Mouse (Mus musculus): Measurements from ENCODE around the gene Arid1b.

Arid1b gene

GRCm38 (mm10) chr17:4995561-4996051, 1.5 kb downstream of the Arid1b start:
- no peak for DNase-seq (ENCODE audit: low read depth, low spot score)

DNA sequence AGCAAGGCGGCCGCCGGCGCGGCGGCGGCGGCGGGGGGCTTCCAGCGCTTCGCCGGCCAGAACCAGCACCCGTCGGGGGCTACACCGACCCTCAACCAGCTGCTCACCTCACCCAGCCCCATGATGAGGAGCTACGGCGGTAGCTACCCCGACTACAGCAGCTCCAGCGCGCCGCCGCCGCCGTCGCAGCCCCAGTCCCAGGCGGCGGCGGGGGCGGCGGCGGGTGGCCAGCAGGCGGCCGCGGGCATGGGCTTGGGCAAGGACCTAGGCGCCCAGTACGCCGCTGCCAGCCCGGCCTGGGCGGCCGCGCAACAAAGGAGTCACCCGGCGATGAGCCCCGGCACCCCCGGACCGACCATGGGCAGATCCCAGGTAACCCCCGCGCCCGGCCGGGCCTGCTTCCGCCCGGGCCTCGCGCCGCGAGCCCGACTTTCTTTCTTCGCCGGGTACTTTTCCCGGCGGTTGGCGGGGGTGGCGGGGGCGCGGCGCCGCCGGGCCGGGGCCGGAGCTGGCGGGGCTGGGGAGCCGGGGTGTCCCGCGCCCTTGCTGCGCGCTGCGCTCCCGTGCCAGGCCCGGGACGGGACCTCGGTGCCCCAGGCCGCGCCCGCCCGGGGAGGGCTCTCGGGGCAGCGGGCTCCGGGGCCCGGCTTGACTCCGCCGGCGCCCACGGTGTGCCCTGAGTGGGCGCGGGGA, 2.1 kb downstream of the Arid1b start:
- DNase-seq (ENCODE audit: low read depth, low spot score): no peak

- DNase-seq (ENCODE audit: low read depth, low spot score): no peak
Measured at GRCm38 (mm10) chr17:4996814-4997549, 2.9 kb downstream of the Arid1b start.

DNA sequence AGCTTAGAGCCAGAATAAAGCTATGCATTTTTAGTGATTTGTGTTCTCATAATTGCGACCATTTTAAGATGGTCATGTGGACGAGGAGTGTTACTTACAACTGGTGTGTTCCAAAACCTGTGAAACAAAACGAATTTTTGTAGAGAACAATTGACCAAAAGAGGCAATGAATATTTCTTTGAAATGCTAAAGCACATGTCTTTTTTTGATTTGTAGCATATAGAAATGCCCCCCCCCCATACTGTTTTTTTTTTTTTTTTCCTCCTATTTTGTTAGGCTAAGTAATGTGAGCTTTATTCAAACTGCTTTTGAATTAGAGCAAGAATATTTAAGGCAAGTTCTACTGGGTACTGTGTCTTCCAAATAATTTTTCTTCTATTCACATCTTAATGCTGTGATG, 3.8 kb downstream of the Arid1b start:
- no peak for DNase-seq (ENCODE audit: low read depth, low spot score)

GRCm38 (mm10) chr17:4999256-4999655, 5.1 kb downstream of the Arid1b start:
- no peak for DNase-seq (ENCODE audit: low read depth, low spot score)

DNA sequence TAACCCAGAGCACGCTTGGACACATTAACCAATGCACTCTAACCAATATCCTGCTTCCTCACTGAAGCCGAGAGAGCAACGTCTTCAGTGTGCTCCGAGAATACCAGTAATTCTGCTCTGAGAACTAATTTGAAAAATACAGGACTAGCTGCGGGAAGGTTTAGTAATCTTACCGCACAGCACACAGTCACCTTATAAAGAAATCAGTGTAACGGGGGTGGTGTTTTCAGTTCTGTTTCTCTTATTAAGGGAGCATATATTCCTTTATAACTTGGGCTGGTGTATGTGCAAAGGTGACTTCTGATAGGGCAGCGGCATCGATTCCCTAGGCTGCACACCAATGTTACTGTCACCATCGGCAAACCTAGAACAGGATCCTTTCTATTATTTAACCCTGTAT, 5.9 kb downstream of the Arid1b start:
- no peak for DNase-seq (ENCODE audit: low read depth, low spot score)

- no peak for DNase-seq (ENCODE audit: low read depth, low spot score)
Measured at GRCm38 (mm10) chr17:5000871-5001270, 6.7 kb downstream of the Arid1b start.

DNA sequence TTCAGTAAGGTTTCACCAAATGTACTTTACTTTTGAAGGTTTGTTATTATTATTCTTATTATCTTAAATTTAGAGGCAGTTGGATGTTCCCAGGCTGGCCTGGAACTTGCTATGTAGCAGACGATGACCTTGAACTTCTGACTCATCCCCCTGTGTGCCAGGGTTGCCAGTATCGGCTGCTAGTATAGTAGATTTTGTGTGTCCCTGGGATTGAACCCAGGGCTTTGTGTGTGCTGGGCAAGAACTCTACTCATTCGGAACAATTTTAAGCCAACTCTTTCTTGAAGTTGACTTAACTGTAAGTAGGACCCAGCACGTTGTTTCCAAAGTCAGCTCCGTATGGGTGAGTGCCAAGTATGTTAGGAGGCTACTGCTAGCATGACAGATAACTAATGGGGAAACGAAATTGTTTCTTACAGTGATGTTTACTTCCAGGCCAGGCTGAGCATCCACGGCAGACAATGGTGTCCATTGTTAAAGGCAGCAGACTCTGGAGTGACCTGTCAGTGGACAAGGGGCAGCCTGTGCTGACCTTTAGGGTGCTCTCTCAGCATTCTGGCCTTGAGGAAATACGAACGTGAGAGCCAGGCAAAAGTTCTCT, 7.5 kb downstream of the Arid1b start:
- DNase-seq (ENCODE audit: low read depth, low spot score): no peak

DNA sequence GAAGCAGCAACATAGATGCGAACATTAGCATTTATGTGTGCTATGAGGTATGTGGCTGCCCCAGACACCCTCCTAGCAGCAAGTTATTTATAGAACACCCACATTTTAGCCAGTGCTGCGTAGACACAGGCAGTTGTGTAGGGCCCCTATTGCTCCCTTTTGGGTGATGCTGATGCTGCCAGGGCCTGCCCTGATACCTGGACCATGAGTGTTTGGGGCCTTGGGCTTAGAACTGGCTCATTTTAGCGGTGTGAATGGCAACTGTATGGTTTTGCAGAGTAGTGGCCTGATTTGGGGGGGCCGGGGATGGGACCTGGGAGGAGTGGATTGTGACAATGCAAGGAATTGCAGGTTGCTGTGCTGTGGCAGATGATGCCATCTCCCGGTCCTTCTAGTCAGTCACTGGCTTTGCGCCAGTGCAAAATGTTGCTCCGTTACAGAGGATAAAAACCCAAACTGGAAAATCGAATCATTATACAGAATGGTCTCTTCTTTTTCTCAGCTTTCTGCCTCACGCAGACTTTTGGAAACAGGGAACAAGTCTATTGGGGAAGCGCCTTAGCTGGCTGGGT, 8.9 kb downstream of the Arid1b start:
- DNase-seq (ENCODE audit: low read depth, low spot score): no peak

DNA sequence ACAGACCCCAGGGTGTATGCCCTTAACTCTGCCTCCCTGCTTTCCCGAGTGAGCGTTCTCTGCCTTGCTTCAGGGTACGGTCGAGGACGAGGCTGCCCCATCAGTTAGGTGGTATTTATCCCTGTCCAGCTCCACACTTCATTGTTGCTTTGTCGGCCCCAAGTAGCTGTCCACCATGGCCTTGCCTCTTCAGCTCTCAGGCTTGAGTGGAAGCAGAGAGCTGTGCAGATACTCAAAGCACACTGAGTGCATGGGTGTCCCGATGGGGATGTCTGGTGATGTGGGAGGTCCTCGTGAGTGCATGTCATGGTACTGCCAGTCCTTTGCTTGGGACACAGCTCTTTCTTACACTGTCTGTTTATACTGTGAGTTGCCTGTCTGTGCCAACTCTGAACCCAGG, 10.1 kb downstream of the Arid1b start:
- DNase-seq (ENCODE audit: low read depth, low spot score): no peak

DNA sequence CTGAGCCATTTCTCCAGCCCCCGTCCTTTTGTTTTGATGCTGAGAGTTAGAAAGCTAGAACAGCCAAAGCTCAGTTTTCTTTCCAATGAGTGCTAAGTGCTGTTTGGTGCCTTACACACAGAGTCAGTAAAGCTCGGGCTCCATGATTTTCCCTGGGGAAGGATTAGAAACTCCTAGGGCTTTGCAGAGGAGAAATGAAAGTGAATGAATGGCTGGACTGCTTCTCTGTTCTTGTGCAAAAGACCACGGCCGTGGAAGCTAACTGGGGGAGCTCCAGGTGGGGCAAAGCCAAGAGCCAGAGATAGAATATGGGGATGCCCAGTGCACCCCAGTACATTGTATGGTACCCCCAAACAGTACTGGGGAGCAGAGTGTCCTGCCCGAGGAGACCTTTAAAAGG, 10.6 kb downstream of the Arid1b start:
- DNase-seq (ENCODE audit: low read depth, low spot score): no peak

GRCm38 (mm10) chr17:5005285-5005684, 11.2 kb downstream of the Arid1b start:
- DNase-seq (ENCODE audit: low read depth, low spot score): no peak

DNA sequence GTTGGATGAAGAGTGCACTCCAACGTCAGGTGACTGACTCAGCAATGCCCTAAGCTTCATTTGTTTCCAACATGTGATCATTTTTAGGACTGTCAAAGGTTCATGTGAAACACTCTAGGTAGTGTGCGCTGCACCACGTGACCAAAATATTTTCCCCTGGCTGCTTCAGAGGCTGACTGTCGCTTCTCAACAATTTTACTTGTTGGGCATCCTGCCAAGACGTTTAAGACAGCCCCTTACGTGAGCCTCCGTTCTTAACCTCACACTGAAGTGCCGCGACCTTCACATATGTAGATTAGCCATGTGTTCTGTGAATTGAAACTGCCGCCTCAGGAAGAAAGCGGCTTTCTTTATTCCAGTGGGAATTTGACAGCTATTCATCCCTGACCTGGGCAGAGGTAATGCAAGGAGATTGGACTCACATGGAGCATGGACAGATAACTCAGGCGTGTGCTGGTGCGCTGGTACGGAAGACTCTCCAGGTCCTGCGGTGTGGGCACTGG, 13.1 kb downstream of the Arid1b start:
- DNase-seq (ENCODE audit: low read depth, low spot score): no peak

DNA sequence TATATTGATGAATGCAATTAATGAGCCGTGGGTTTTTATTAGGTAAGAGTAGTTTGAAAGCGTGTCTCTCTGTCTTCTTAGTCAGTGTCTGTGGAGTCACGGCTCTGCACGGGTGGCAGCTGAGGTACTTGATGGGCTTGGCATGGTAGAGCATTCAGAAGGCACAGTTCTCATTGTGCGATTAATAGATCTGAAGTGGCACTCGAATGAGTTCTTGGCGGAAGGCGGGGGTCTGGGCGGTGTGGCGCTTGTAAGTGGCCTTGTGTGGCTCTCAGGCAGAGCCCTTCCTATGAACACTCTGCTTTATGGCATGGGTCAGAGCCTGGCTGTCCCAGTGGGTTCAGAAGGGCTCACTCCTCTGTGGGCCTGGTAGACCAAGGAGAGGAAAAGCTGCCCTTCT, 14.1 kb downstream of the Arid1b start:
- no peak for DNase-seq (ENCODE audit: low read depth, low spot score)

GRCm38 (mm10) chr17:5008761-5009160, 14.6 kb downstream of the Arid1b start:
- DNase-seq (ENCODE audit: low read depth, low spot score): no peak

DNA sequence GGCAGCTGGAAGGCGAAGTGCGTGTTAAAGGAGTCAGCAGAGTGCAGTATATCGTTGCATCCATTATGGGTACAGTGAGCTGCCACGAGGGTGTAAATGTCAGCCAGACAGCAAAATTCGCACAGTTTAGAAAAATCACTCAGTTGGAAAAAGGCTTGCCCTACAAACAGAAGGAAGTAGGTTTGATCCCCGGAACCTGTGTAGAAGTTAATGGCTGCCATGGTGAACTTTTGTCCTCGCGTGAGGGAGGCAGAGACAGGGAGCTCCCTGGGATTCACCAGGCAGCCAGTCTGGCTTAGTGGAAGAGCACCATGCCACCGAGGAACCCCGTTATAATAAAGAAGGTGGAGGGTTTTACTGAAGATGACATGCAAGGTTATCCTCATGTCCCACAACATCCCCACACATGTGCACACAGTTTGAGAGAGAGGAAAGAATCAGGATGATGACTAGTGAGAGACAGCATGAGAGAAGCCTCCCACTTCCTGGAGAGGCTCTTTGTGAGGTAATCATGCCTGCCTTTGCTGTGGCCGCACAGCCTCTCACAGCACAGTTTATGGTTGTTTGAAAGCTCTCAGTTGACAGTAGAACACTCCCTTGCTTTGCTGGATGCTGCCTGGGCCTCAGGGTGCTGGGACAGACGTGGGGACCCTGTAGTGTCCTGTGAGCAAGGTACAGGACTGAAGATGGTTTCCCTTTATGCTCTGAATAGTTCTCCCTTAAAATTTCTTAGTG, 15.6 kb downstream of the Arid1b start:
- no peak for DNase-seq (ENCODE audit: low read depth, low spot score)

DNA sequence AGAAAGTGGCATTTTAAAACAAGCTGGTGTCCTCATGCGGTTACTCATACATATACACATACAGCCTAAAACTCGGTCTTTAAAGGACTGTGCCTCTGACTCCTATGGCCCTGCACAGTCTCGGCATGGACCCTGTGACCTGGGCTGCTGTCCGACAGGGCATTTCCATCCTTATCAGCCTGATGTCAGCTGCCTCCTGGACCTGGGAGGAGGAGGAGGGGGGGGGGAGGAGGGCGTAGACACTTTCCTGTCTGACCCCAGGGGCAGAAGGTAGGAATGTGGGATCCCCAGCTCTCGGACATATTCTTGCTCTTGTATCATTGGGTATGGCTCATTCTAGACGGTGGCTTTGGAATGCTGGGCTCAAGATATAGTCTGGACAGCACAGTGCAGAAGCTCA, 16.6 kb downstream of the Arid1b start:
- DNase-seq (ENCODE audit: low read depth, low spot score): no peak

DNA sequence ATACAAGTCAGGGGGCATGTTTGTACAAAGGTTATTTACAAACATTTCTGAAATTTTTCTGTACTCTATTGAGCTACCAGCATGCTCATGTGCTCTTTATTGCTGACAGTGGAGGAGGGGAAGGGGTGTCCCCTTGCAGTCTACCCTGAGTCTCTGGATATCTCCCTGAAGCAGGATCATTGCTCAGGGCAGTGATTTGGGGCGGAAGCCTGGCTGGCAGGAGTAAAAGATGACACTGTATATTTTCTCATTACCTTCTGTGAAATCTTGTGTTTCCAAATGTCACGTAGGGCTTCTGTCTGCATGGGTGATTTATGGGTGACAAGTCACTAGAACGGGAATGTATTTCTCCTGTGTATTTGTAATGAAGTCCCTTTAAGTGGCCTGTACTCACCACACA, 18.0 kb downstream of the Arid1b start:
- no peak for DNase-seq (ENCODE audit: low read depth, low spot score)

DNA sequence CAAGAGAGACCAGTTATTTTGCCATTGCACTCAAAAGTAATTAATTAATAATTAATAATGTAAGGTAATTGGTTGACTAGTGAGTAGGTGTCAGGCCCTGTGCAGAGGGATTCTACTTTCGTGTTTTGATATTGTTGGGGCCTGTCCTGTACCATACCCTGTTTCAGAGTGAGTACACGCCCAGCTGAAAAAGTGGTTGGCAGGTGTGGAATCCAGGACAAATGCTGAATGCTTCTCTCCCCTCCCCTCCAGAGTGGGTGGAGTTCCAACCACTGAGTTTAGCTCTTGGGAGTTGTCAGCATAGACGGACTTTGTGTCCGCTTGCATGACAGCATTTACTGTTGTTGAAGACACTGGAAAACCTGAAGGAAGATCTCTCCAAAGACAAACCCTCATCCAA, 18.4 kb downstream of the Arid1b start:
- DNase-seq (ENCODE audit: low read depth, low spot score): no peak

- DNase-seq (ENCODE audit: low read depth, low spot score): no peak
Measured at GRCm38 (mm10) chr17:5014327-5014957, 20.3 kb downstream of the Arid1b start.

DNA sequence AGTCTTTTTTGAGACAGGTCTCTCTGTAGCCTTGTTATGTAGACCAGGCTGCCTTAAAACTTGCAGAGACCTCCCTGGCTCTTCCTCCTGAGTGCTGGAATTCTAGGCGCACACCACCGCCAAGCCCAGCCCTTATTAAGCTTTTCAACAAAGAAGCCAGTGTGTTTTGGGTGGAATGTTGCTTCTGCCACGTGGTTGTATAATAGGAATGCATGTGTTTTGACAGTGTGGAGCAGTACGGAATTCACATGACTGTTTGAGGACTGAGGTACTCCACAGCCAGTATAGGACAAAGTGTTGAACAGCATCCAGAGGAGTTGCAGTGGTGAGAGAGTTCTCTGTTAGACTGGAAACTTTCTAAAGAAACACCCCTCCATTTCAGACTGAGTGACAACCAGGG, 22.3 kb downstream of the Arid1b start:
- DNase-seq (ENCODE audit: low read depth, low spot score): no peak
